Mouse (Mus musculus) left cerebral cortex, adult 9 months (tissue): ENCODE measurements at regions not wholly inside any gene's neighbourhood (a gene's known extent, or its start where the extent isn't known, plus 50 kb on each side); places are given as distances from the start of the nearest gene placed in this dataset.

Source experiments
- DNase-seq, 2 experiments: peaks; one replicate each; pipeline ENCODE4 v3.0.0; 2022; ENCODE audit warnings: low spot score in 2 of 2

- DNase-seq, result peak in 1 of 2 experiments; percentile 66
Measured at GRCm38 (mm10) chr12:49945628-49946220, 560.8 kb downstream of the Gm43517 start.

DNA sequence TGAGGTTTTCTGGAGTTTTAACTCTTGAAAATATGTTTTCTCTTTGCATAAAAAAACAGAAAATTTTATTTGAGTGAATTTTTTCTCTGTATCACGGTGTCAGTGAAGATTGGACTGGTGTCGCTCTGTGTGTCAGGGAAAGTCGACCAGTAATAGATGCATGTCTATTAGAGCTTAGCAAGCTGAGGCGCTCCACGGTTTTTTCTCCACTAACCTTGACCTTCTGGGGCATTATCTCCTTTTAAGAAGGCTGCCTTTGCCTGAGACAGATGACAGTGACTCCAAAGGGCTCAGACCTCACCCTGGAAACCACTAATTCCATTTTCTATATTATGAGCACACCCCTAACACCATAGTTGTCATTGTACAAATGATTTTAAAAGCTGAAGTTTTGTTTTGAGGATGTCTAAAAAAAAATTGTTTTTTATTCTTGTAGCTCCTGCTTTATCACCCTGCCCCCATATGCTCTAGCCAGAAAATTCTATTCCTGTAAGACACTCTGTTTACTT lies 561.8 kb downstream of the Gm43517 start:
- DNase-seq, result no peak

DNA sequence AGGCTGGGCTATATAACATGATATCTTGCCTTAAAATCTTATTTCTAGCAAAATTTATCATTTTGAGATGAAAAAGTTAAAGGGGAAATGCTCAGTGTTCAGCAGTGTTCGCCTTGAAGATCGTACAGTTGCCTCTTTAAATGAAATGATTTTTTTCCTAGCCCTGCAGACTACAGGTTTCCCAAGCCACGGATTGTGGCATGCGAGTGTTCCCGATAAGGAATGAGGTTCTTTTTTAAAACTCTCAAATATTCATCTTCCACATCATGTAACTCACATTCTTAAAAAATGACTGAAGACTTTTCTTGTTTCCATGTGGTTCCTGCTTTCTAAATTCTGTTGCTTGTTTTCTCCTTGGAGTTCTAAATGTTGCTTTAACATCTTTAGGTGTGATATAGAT lies 566.0 kb downstream of the Gm43517 start:
- DNase-seq, result no peak

GRCm38 (mm10) chr12:49951821-49952220 lies 566.8 kb downstream of the Gm43517 start:
- peak; percentile 67 to 79 for DNase-seq

- no peak for DNase-seq
Measured at GRCm38 (mm10) chr12:49968072-49968471, 583.1 kb downstream of the Gm43517 start.

GRCm38 (mm10) chr12:49969546-49969945 lies 584.6 kb downstream of the Gm43517 start:
- no peak for DNase-seq

GRCm38 (mm10) chr12:49974591-49975323 lies 589.8 kb downstream of the Gm43517 start:
- no peak for DNase-seq

- no peak for DNase-seq
Measured at GRCm38 (mm10) chr12:49975553-49975952, 590.6 kb downstream of the Gm43517 start.

DNA sequence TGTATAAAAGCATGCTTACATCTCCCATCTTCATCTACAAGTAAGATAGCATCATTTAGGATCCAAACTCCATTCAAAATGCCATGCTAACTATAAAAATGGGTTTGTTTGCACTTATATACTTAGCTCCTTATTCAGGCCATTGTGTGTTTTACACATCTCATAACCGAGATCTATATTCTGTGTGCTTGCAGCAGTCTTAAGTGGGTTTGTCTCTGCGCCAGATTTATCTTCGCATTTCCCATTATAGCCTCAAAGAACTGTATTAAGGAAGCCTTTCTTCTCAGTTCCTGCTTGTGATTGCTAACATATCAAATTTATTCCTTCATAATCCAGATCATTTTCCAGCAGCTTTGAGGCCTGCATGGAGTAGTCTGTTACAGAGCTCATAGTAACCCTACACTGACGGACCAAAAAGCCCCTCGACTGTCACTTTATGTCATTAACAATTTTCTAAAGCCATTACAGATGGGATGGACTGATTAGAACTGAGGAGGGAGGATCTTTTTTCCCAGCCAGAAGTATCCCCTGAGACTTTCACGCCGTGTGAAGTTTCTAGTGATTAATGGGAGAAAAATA lies 607.6 kb downstream of the Gm43517 start:
- DNase-seq, result peak; percentile 38 to 40

DNA sequence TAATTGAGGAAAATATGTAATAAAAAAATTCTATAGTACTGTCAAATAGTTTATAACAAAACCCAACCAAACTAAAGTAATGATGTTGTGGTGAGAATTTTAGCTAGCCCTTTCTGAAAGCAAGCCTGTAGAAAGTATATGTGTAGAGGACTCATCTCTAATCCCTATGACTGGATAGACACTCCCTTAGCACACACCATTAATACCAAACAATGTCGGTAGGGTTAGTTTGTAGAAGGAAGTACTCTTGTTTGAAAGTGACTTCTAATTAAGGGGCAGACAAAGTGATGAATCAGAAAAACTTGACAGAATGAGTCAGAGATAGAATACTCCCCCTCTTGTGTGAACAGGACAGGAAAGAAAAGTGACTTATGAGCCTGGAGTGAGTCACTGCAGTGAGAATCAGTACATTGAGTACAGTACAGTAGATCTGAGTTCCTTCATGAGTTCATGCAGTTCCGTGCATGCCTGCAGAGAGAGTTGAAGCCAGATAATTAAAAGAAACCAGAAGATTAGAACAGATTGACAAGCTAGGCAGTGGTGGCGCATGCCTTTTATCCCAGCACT lies 610.0 kb downstream of the Prkd1 start:
- DNase-seq, result peak; percentile 4 to 46

DNA sequence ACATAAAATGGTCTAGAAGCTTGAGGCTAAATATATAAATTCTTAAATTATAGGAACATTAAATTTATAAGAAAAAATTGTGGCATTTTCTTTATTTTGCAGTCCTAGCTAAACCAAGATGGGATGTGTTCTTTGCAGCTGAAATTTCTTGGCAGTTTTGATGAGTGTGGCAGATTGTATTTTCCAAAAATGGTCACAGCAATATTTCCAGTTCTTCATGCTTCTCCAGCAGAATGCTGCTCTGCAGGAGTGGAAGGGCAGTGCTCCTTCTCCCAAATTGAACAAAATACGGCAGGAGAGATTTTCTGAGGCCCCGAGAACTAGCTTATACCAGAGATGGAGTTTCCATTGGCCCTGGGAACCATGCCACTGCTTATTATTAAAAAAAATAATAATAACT lies 587.6 kb downstream of the Prkd1 start:
- no peak for DNase-seq

DNA sequence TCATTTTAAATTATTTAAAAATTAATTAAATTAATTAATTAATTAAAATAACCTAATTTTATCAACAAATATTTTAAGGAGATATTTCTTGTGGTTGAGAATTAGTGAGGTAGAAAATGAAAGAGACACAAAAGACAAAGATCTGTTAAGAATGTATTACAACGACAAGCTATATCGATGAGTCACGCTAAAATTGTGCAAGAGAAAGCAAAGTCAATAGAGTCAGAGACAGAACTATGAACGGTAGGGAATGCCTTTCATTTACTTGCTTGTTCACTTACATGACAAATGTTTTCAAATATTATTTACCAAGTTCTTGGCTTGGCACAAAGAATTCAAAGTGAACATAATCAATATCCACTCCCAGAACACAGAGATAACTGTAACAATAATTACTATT lies 582.5 kb downstream of the Prkd1 start:
- no peak for DNase-seq

GRCm38 (mm10) chr12:50071797-50072196 lies 577.1 kb downstream of the Prkd1 start:
- no peak for DNase-seq

DNA sequence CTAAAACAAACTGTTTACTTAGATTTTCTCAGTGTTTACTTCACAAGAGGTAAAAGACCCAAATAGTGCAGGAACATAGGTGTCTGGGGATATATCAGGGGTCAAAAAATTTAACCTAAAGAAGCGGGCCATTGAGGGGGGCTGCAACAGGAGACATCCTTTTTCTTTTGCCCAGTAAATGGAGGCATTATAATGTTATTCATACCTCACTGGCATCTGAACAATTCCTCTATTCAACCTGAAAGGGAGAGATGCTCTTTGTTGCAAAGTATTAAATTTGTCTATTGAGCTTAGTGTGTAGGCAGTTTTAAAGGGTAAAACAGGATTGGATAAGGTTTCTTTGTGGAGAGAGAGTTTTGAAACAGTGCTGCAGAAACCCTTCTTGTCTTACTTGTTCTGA lies 576.5 kb downstream of the Prkd1 start:
- DNase-seq, result no peak

- peak; percentile 36 to 52 for DNase-seq
Measured at GRCm38 (mm10) chr12:50073684-50074083, 575.2 kb downstream of the Prkd1 start.

GRCm38 (mm10) chr12:50081157-50081556 lies 567.7 kb downstream of the Prkd1 start:
- DNase-seq, result peak in 1 of 2 experiments; percentile 19

GRCm38 (mm10) chr12:50081571-50081970 lies 567.3 kb downstream of the Prkd1 start:
- peak in 1 of 2 experiments; percentile 58 for DNase-seq

DNA sequence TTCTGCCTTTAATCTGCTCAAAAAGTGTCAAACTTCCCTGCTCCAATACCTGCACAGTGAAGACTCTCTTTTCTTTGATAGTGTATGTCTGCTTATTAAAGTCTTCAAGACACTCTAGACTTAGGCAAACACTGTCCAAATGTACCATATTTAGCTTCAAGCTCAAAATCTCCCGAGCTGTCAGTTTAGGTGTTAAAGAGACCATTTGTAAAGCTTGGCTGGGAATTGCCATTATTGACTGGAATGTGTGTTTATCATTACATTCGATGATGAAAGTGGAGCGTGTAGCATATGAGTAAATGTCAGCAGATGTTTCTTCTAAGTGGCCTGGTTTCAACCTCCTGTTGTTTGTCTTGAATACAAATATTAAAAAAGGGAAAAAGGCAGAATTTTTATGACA lies 564.4 kb downstream of the Prkd1 start:
- no peak for DNase-seq

DNA sequence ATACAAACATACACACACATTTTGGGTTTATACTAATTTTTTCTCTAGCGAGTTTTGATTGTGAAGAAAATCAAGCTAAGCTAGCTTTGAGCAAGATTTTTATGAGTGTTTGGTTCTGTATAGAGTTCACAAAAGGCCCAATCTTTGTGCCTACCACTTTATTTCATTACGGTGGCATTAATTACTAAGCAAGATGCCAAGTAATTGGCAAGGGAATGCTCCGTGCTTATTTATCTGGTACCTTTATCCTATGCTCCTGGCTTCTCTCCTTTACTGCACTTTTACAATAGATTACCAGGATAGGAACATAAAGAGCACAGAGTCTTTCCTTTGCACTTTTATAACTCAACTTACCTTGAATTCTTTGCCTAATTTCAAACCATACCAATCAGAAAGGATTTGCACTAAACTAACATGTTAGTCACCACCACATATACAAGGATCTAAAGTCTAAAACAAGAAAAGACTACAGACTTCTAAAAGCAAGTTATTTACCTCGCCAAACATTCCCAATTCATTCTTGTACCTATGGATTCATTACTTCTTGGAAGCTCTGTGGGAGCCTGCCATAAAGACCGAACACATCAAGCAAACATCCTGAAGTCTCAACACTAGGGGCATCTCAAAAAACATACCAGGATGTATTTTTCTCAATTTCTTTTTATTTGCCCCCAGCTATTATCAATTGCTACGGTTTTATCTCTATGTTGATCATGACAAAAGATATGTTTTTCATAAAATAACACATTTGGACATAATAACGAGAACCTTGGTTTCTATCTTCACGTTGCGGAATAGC lies 537.5 kb downstream of the Prkd1 start:
- DNase-seq, result no peak

DNA sequence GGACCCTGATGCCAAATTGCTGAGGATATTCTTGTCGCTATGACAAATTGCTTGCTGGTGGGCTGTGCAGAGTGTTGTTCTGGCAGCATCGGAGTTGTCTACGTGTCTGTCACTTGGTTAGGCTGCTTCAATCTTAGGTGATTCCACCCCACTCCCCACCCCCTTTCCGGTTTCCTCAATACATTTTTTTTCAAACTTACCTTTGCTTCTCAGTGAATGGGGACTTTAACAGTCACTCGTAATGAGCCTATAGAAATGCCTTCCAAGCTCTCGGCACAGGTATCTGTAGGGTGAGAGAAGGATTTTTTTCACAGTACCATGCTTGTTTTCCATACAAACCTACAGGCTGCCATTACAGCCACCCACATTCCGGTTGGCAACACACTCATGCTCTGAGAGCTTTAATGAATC lies 536.8 kb downstream of the Prkd1 start:
- DNase-seq, result peak in 1 of 2 experiments; percentile 76

GRCm38 (mm10) chr12:50115855-50116254 lies 533.0 kb downstream of the Prkd1 start:
- no peak for DNase-seq

GRCm38 (mm10) chr12:50118346-50118745 lies 530.6 kb downstream of the Prkd1 start:
- DNase-seq, result no peak
